Mouse (Mus musculus) heart, postnatal 25 days (tissue): ENCODE data around the gene Tor1aip2. TPM values are rescaled to one million over a fixed set of nuclear protein-coding genes. Genes with fewer than 3 reads are reported as not detected.
"Not testable (repeated sequence)": the region's sequence is repeated elsewhere in the genome, so short reads cannot be mapped to it uniquely, and the experiment has no call there.

Experiments
- DNase-seq: peaks from one replicate; pipeline ENCODE4 v3.0.0; 2022; ENCODE audit warnings: low spot score
- intact Hi-C: fragments of 180-260 bp; cut with DNase I; formaldehyde crosslinking; loops from one replicate; pipeline ENCODE4 v1.15.1; 2025
- total RNA-seq, 2 experiments: library from RNA; stranded (reverse); gene quantifications; 2 replicates each; pipeline ENCODE4 v1.2.3; 2021

Gene Tor1aip2
- total RNA-seq, 2 experiments from 2014 or later = 40.3 to 54.7 TPM

DNA sequence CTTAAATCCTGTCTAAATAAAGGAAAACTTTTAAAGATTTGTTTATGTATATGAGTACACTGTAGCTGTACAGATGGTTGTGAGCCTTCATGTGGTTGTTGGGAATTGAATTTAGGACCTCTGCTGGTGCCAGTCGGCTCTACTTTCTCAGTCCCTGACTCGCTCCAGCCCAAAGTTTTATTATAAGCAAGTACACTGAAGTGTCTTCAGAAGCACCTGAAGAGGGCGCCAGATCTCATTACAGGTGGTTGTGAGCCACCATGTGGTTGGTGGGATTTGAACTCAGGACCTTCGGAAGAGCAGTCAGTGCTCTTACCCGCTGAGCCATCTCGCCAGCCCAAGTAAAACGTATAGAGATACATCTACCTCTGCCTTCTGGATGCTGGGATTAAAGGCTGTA is 4.8 kb downstream of the Tor1aip2 start:
- intact Hi-C loops, DNase-seq: not testable (repeated sequence)

DNA sequence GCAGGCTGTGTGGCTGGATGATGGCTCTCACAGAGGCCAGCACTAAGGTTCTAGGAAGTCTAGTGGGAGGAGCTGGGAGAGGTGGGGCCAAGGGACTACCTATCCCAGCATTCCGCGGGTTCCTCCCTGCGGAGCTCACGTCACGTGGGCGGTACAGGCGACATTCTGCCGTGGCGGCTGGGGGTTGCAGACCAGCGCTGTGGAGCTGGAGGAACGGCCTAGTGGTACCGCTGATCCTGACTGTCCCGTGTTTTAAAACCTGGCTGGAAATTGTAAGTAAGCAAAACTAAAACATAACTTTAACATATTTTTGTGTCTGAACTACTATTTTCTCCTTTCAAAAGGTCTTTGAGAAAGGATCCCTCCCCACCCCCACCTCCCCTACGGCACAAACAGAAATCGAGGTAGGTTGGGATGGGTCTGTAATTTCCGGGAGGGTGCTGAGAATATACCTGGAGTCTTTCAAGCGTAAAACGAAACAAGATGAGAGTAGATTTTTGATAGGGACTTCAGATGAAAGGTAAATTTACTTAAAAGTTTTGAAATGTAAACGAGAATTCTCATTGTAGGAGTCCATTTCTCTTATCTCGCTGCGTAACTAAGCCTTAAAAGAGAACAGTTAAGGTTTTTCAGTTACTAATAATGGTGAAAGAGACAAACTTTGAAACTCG is 5.7 kb downstream of the Tor1aip2 start:
- intact Hi-C loops = no loop called here
- DNase-seq = peak; percentile 88

DNA sequence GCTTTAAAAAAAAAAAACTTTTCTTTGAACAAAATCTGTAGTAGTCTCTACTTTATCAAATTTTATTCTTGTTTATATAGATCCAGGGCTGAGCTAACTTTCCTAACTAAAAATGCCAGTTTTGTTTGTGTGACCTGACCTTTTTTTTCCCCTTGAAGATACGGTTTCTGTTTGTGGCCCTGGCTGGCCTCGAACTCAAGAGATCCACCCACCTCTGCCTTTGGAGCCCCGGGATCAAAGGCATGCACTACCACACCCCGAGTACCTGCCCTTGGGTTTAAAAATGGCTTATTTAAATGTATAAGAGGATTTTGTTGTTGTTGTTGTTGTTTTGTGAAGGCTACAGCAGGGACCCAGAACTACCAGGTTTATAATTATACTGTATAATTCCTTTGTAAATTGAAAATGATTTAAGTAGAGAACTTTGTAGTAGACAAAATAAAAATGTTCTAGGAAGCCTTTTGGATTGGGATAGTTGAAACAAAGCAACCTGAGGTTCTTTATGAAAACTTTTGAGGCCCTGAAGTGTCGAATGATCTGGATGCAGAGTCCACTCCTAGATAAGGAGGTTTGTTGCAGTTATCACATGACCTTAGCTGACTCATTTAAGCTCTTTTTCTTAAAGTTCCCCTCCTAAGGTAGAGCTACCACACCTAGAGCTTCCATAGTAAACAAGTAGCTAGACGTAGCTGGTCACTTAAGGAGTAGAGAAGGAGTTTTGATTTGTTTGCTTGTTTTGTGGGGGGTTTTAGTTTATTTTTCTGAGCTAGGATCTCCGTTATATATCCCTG is 6.4 kb downstream of the Tor1aip2 start:
- DNase-seq = no peak
- intact Hi-C loops = no loop called here

- no peak for DNase-seq
- intact Hi-C loops = no loop called here
These were observed 7.3 kb downstream of the Tor1aip2 start for GRCm38 (mm10) chr1:156042481-156042880.

GRCm38 (mm10) chr1:156043027-156043426 is 7.8 kb downstream of the Tor1aip2 start:
- no peak for DNase-seq
- intact Hi-C loops = no loop called here

GRCm38 (mm10) chr1:156044211-156044611 is 9.0 kb downstream of the Tor1aip2 start:
- intact Hi-C loops = no loop called here
- no peak for DNase-seq

DNA sequence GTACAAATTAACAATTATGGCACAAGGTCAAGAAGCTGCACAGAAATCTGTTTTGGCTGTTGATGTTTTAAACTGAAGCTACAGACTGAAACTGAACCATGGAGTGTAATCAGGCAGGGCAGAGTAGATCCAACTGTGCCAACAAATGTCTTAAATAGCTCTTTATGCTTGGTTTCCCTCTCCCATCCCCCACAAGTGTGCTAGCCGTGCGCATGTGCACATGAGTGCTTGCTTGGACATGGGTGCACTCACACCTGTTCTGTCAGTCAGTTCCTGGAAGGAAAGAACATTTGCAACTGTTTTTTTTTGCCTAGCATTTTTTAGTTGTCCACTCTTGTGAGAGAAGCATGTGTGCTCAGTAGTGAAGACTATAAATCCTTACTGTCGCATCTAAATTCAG is 11.5 kb downstream of the Tor1aip2 start:
- DNase-seq = no peak
- intact Hi-C loops = no loop called here

DNA sequence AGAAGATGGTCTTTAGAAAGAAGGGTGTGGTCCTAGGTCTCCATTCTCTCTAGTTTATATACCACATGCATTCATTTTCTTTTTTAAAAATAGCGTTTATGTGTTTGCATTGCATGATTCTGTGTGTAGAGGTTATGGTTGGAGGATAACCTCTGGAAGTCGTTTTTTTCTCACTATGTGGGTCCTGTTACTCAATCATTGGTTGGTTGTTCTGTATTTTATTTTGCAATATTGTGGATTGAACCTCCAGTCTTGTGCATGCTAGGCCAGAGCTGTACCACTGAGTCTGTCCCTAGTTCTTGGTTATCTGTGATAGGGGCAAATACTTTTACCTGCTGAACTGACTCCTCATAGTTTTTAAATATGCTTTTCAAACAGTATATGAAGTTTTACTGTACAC is 23.0 kb downstream of the Tor1aip2 start:
- intact Hi-C loops = no loop called here

GRCm38 (mm10) chr1:156062193-156062592 is 27.0 kb downstream of the Tor1aip2 start:
- intact Hi-C loops = no loop called here
- no peak for DNase-seq

More for the DNA sequence above, 23.0 kb downstream of the Tor1aip2 start:
- no peak for DNase-seq

DNA sequence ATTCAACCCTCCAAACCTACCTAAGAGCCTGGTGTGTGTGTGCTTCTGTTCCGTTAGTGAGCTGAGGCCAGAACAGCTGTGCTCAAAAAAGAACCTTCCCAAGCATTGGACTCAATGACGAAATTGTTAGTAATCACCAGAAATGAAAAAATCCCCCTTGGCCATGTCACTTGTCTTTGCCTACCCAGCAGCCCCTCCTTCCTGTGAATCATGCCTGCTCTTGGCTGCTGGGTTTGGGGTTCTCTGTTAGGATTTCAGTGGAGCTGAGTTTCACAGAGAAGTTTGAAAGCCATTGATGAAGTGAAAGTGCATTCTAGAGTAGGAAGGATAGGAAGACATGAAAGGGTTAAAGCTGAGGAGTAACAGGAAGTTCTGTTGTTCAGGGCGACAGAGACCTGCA is 30.9 kb downstream of the Tor1aip2 start:
- no peak for DNase-seq
- intact Hi-C loops = no loop called here

GRCm38 (mm10) chr1:156070106-156070505 is 34.9 kb downstream of the Tor1aip2 start:
- intact Hi-C loops = no loop called here
- no peak for DNase-seq

DNA sequence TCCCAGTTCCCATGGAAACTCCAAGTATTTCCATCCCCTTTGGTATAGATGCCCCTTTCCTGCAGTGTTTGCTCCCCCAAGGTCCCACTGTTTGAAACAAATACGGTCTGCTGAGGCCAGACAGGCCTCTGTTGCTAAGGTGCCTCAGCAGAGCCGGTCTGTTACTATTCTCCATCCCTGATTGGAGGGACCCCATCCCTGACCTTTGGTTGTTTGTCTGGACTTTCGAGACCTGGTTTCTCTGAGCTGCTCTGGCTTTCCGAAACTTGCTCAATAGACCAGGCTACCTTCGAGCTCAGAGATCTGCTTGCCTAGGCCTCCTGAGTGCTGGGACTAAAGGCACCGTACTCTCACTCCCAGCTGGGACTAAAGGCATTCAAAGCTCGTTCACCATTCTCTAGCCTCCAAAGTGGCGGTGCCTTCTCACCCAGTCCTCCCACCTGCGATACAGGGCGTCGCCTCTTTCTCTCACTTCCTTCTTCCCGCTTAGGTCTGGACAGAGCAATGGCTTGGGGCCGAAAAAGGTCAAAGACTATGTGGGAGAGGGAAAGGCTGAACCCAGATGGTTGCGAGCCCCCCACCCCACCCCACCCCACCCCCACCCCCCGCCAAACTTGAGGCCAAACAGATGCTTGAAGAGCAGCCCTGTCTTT is 38.1 kb downstream of the Tor1aip2 start:
- DNase-seq = no peak
- intact Hi-C loops = no loop called here

- no peak for DNase-seq
- intact Hi-C loops = no loop called here
These were observed 39.4 kb downstream of the Tor1aip2 start for GRCm38 (mm10) chr1:156074575-156074974.

- no peak for DNase-seq
- intact Hi-C loops = no loop called here
These were observed 41.3 kb downstream of the Tor1aip2 start for GRCm38 (mm10) chr1:156076474-156076873.

DNA sequence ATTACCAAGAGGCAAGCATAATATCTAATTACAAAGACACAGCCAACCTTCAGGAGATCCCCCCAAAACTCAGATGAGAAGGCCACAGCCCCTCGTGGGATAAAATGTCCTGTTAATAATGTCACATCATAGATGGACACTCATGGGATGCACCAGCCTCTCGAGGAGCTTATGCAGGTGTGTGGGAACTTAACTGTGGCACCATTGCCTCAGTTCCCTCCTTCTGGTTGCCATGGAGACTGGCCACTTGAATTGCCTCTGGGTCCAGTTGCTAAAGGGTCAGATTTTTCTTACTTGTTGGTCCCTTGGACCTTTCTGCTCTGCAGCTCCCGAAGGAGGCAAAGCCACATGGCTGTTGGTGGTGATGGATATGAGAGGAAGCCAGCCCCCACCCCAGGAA is 42.5 kb downstream of the Tor1aip2 start:
- intact Hi-C loops = no loop called here
- DNase-seq = no peak

GRCm38 (mm10) chr1:156084603-156085002 is 49.4 kb downstream of the Tor1aip2 start:
- no peak for DNase-seq
- intact Hi-C loops = loop anchor here (1.0 to 5.0 kb wide), 3 partner anchors 157 to 548 kb away; no protein-coding TSS in a partner anchor

DNA sequence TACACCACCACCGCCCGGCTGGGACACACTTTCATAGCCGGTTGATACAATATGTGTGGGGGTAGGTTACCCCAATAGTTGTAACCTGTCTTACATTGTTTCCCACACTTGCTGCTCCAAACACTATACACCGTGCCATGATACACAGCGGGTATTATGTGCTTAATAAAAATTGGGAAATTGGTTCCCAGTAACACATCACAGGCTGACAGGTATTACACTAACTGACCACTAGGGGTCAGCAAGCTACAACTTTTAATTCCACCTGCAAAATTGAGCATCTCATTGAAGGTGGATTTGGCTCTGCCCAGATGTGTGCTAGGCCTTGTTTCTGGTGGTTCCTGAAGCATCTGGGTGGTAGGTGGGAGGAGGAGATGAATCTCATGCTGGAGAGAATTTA is 50.6 kb downstream of the Tor1aip2 start:
- intact Hi-C loops = loop anchor here (1.0 to 5.0 kb wide), 4 partner anchors 144 to 547 kb away; no protein-coding TSS in a partner anchor
- no peak for DNase-seq

DNA sequence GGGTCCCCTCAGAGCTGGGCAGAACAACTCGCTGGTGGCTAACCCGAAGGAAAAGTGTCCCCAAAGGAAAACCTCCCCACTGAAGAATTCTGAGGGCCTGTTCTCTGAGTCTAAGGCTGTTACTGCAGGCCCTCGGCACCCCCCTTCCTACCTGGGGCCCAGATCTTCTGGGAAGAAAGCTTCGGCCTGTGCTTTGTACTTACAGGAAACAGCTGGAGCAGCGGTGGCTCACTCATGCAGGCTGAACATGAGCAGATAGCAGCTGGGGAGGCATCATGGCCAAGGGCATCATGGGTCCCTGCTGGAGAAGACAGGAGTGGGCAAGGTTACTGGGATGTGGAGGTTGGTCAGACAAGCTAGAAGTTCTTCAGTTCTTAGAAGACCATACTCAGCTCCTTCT is 52.4 kb downstream of the Tor1aip2 start:
- intact Hi-C loops = loop anchor here (5.0 kb wide), 2 partner anchors 450 to 545 kb away; no protein-coding TSS in a partner anchor

DNA sequence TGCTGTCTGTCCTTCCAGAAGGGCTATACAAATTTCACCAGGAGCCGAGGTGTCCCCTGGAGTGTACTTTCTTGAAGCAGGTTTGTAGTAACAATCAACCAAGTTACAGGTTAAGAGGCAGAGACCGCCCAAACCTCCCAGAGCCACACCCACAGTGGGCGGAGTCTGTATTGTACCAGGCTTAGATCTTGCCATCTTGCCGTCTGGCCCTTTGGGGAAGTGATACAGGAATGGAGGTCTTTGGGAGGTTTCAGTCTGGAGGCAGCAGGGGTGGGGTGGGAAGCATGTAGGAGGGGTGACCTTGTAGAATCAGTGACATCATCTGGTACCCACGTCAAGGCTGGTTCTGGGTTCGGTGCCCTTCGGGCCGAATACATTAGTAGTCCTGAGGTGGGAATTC is 54.4 kb downstream of the Tor1aip2 start:
- intact Hi-C loops = loop anchor here (5.0 kb wide), 2 partner anchors 448 to 543 kb away; no protein-coding TSS in a partner anchor
- DNase-seq = no peak

More for the DNA sequence above, 52.4 kb downstream of the Tor1aip2 start:
- no peak for DNase-seq

- DNase-seq = no peak
- intact Hi-C loops = no loop called here
These were observed 54.8 kb downstream of the Tor1aip2 start for GRCm38 (mm10) chr1:156090042-156090441.

DNA sequence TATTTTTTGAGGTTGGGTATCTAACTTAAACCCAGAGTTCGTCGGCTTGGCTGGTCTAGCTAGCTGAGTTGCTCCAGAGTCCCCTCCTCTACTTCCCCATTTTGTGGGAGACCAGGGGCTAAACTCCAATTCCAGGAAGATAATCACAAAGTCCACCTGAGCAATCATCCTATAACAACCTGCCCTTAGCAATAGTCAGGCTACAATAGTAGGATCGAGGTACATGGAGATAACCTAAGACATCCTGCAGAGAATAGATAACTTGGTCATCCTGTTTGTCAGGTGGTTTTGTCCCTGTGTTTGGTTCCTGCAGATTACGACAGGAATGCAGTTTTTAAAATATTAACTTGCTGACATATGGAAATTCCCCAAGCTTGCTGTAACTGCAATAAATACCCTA is 56.6 kb downstream of the Tor1aip2 start:
- intact Hi-C loops = no loop called here
- no peak for DNase-seq
